Mouse (Mus musculus): ENCODE data around the gene Tmem164. TPM values are rescaled to one million over a fixed set of nuclear protein-coding genes. Genes with fewer than 3 reads are reported as not detected.

Tmem164 gene
- polyA plus RNA-seq, 1 experiment from 2014 or later: 14.3 TPM

DNA sequence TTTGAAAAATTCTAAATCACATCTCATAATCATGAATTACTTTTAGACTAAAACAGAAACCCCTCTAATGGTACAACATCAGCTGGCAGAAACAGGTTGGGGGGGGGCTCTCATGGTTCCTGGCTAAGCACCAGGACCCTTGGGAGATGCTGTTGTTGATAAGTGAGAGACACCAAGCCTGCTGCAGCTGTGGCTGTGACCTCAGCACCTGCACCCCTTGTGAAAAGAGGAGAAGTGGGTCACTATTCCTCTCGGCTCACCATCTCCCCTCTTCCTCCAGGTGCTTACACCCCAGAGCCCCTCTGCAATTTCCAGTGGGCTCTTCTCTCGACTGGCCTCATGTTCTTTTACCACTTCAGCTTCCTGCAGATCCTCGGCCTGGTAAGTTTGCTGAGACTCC, 151.0 kb downstream of the Tmem164 start:
- H3K4me3 ChIP-seq (ENCODE audit: low read depth, low read length): no peak overlapping the region
- H3K27ac ChIP-seq (ENCODE audit: low read depth, low read length): no peak overlapping the region
- H3K9me3 ChIP-seq (ENCODE audit: control insufficient read depth): no peaks in the 10 kb centered on the region
- H3K4me2 ChIP-seq (replicated peaks; ENCODE audit: low read depth): no peak overlapping the region
- H3K27me3 ChIP-seq (replicated peaks; ENCODE audit: control insufficient read depth, insufficient read depth, low read length): no peaks in the 10 kb centered on the region
- H3K36me3 ChIP-seq (ENCODE audit: control insufficient read depth, insufficient read depth): no peaks in the 10 kb centered on the region
- 73% methylated on average over 3 of the region's 3 CpGs for whole genome bisulfite sequencing
- no peak overlapping the region for H3K9ac ChIP-seq (ENCODE audit: low read depth, low read length)
- H3K4me1 ChIP-seq (replicated peaks; ENCODE audit: control insufficient read depth, insufficient read depth, low read length): no peaks in the 10 kb centered on the region
- ATAC-seq: no peak
- no peak for TF ChIP-seq CTCF (IDR thresholded peaks at IDR 0.05; ENCODE audit: low read depth)

GRCm38 (mm10) chrX:142833164-142833796, 152.1 kb downstream of the Tmem164 start:
- Histone ChIP-seq H3K4me1 (replicated peaks; ENCODE audit: control insufficient read depth, insufficient read depth, low read length) (no peaks in the 10 kb centered on the region), H3K4me2 (replicated peaks; ENCODE audit: low read depth) (no peak overlapping the region), H3K4me3 (ENCODE audit: low read depth, low read length) (no peak overlapping the region), H3K27ac (ENCODE audit: low read depth, low read length) (no peak overlapping the region), H3K9ac (ENCODE audit: low read depth, low read length) (no peak overlapping the region), H3K9me3 (ENCODE audit: control insufficient read depth) (no peaks in the 10 kb centered on the region), H3K36me3 (ENCODE audit: control insufficient read depth, insufficient read depth) (no peaks in the 10 kb centered on the region), H3K27me3 (replicated peaks; ENCODE audit: control insufficient read depth, insufficient read depth, low read length) (no peaks in the 10 kb centered on the region)
- WGBS: 77% methylated on average over 13 of the region's 13 CpGs
- ATAC-seq: no peak; the same call in 1 of the 2 replicates
- no peak for TF ChIP-seq CTCF (IDR thresholded peaks at IDR 0.05; ENCODE audit: low read depth)

- H3K4me2 ChIP-seq (replicated peaks; ENCODE audit: low read depth): no peak overlapping the region
- 92% methylated on average over 6 of the region's 6 CpGs for WGBS
- no peaks in the 10 kb centered on the region for H3K36me3 ChIP-seq (ENCODE audit: control insufficient read depth, insufficient read depth)
- no peak overlapping the region for H3K4me3 ChIP-seq (ENCODE audit: low read depth, low read length)
- ATAC-seq: no peak
- H3K9ac ChIP-seq (ENCODE audit: low read depth, low read length): no peak overlapping the region
- H3K4me1 ChIP-seq (replicated peaks; ENCODE audit: control insufficient read depth, insufficient read depth, low read length): no peaks in the 10 kb centered on the region
- no peak overlapping the region for H3K27ac ChIP-seq (ENCODE audit: low read depth, low read length)
- no peaks in the 10 kb centered on the region for H3K27me3 ChIP-seq (replicated peaks; ENCODE audit: control insufficient read depth, insufficient read depth, low read length)
- no peak for TF ChIP-seq CTCF (IDR thresholded peaks at IDR 0.05; ENCODE audit: low read depth)
- no peaks in the 10 kb centered on the region for H3K9me3 ChIP-seq (ENCODE audit: control insufficient read depth)
These were observed 153.6 kb downstream of the Tmem164 start for GRCm38 (mm10) chrX:142834807-142835206.

- no peak for ATAC-seq
- Histone ChIP-seq H3K9me3 (ENCODE audit: control insufficient read depth) (no peaks in the 10 kb centered on the region), H3K4me2 (replicated peaks; ENCODE audit: low read depth) (no peak overlapping the region), H3K4me3 (ENCODE audit: low read depth, low read length) (no peak overlapping the region), H3K36me3 (ENCODE audit: control insufficient read depth, insufficient read depth) (no peaks in the 10 kb centered on the region), H3K27ac (ENCODE audit: low read depth, low read length) (no peak overlapping the region), H3K27me3 (replicated peaks; ENCODE audit: control insufficient read depth, insufficient read depth, low read length) (no peaks in the 10 kb centered on the region), H3K4me1 (replicated peaks; ENCODE audit: control insufficient read depth, insufficient read depth, low read length) (no peaks in the 10 kb centered on the region), H3K9ac (ENCODE audit: low read depth, low read length) (no peak overlapping the region)
- no peak for TF ChIP-seq CTCF (IDR thresholded peaks at IDR 0.05; ENCODE audit: low read depth)
- WGBS: 91% methylated on average over 7 of the region's 7 CpGs
These were observed 155.2 kb downstream of the Tmem164 start for GRCm38 (mm10) chrX:142836399-142836798.

DNA sequence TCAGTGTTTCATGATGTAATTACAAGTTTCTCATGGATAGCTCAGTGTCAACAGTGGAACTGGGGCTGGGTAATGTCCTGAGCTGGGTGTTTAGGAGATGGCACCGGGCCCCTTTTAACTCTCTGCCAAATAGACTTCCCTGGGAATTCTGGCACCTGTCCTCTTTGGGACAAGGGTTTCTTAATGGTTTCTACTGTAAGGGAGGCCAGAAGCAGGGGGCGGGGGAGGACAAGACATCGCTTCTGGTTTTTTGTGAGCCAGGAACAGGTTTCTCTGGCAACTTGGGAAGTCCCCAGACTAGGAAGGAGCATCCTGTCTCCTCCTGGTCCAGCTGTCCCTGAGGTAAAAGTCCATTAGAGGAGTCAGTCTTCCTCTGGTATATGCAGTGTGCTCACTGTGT, 156.1 kb downstream of the Tmem164 start:
- ATAC-seq: no peak
- no peak overlapping the region for H3K9ac ChIP-seq (ENCODE audit: low read depth, low read length)
- no peak overlapping the region for H3K4me2 ChIP-seq (replicated peaks; ENCODE audit: low read depth)
- no peak for TF ChIP-seq CTCF (IDR thresholded peaks at IDR 0.05; ENCODE audit: low read depth)
- no peaks in the 10 kb centered on the region for H3K4me1 ChIP-seq (replicated peaks; ENCODE audit: control insufficient read depth, insufficient read depth, low read length)
- no peaks in the 10 kb centered on the region for H3K27me3 ChIP-seq (replicated peaks; ENCODE audit: control insufficient read depth, insufficient read depth, low read length)
- H3K4me3 ChIP-seq (ENCODE audit: low read depth, low read length): no peak overlapping the region
- H3K36me3 ChIP-seq (ENCODE audit: control insufficient read depth, insufficient read depth): no peaks in the 10 kb centered on the region
- no peak overlapping the region for H3K27ac ChIP-seq (ENCODE audit: low read depth, low read length)
- no peaks in the 10 kb centered on the region for H3K9me3 ChIP-seq (ENCODE audit: control insufficient read depth)
- 89% methylated on average over 3 of the region's 3 CpGs for WGBS

DNA sequence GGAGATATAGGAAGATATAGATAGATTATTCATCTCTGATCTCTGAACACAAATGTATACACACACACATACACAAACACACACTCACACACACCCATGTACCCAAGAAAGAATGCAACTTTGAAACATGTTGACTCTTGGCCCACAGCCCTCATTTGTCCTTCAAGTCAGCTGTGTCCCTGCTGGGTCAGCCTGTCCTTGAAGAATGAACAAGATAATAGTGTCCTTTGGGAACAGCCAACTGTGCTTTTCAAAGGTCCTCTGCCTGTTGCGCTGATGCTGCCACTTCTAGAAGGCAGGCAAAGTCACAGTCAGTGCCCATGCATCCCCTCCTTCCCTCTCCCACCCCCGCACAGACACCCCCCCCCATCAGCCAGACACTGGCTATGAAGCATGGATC, 157.6 kb downstream of the Tmem164 start:
- Histone ChIP-seq H3K4me3 (ENCODE audit: low read depth, low read length) (no peak overlapping the region), H3K36me3 (ENCODE audit: control insufficient read depth, insufficient read depth) (no peaks in the 10 kb centered on the region), H3K4me1 (replicated peaks; ENCODE audit: control insufficient read depth, insufficient read depth, low read length) (no peaks in the 10 kb centered on the region), H3K27ac (ENCODE audit: low read depth, low read length) (no peak overlapping the region), H3K9ac (ENCODE audit: low read depth, low read length) (no peak overlapping the region), H3K4me2 (replicated peaks; ENCODE audit: low read depth) (no peak overlapping the region), H3K9me3 (ENCODE audit: control insufficient read depth) (no peaks in the 10 kb centered on the region), H3K27me3 (replicated peaks; ENCODE audit: control insufficient read depth, insufficient read depth, low read length) (no peaks in the 10 kb centered on the region)
- WGBS: 84% methylated on average over 2 of the region's 2 CpGs
- TF ChIP-seq CTCF (IDR thresholded peaks at IDR 0.05; ENCODE audit: low read depth): no peak
- no peak for ATAC-seq

DNA sequence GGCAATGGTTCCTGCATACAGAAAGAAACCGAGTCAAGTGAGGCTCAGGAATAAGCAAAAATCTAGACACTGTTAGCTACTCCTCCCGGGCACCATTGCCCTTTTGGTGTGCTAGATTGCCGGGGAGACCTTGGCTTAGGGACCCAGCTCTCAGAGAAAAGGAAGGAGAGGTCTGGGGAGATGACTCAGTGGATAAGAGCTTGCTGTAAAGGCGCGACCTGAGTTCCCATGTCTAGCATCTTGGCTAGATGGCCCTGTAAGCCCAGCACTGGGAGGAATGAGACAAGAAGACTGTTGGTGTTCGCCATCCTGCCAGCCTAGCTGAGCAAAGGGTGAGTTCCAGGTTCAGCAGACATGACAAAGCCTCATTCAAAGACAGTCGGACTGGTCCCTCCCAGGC, 158.2 kb downstream of the Tmem164 start:
- no peak for ATAC-seq
- no peak overlapping the region for H3K4me3 ChIP-seq (ENCODE audit: low read depth, low read length)

More for the DNA sequence above, 158.2 kb downstream of the Tmem164 start:
- WGBS: 85% methylated on average over 7 of the region's 7 CpGs
- no peaks in the 10 kb centered on the region for H3K27me3 ChIP-seq (replicated peaks; ENCODE audit: control insufficient read depth, insufficient read depth, low read length)
- no peak overlapping the region for H3K4me2 ChIP-seq (replicated peaks; ENCODE audit: low read depth)
- no peaks in the 10 kb centered on the region for H3K9me3 ChIP-seq (ENCODE audit: control insufficient read depth)
- no peak for TF ChIP-seq CTCF (IDR thresholded peaks at IDR 0.05; ENCODE audit: low read depth)
- no peaks in the 10 kb centered on the region for H3K36me3 ChIP-seq (ENCODE audit: control insufficient read depth, insufficient read depth)
- no peaks in the 10 kb centered on the region for H3K4me1 ChIP-seq (replicated peaks; ENCODE audit: control insufficient read depth, insufficient read depth, low read length)
- no peak overlapping the region for H3K27ac ChIP-seq (ENCODE audit: low read depth, low read length)
- no peak overlapping the region for H3K9ac ChIP-seq (ENCODE audit: low read depth, low read length)

Data from intestine, postnatal 0 days (tissue).